Mouse (Mus musculus): Measurements from ENCODE around the gene Ptpn21. TPM values are rescaled to one million over a fixed set of nuclear protein-coding genes. Genes with fewer than 3 reads are reported as not detected.
A peak's percentile ranks its signal among the peaks of the same experiment; 100 is the strongest.

The Ptpn21 gene
- polyA plus RNA-seq (2015; fragmentation: Nextera tagmentation; extraction: Ambion mirVana): 4.3 and 4.7 TPM in 2 replicates

- Histone ChIP-seq H3K4me1 (replicated peaks) (peaks cover 36% of the 10 kb centered on the region), H3K9ac (peak within 1 kb of the TSS; percentile 87), H3K27me3 (peaks cover 36% of the 10 kb centered on the region), H3K9me3 (no peaks in the 10 kb centered on the region), H3K4me3 (peak within 1 kb of the TSS; percentile 71), H3K36me3 (no peaks in the 10 kb centered on the region), H3K27ac (peak within 1 kb of the TSS; percentile 55; the same call in 1 of the 2 replicates), H3K4me2 (peak within 1 kb of the TSS; percentile 91)
- WGBS: under 1% methylated on average over 75 of the region's 75 CpGs
- ATAC-seq (ENCODE audit: low FRiP score): peak; percentile 50
Observed at GRCm38 (mm10) chr12:98736951-98737800, at the start of gene Ptpn21. Gene Ptpn21 (minus strand): TSS chr12:98737405.

GRCm38 (mm10) chr12:98784251-98784650 is 47.0 kb upstream of the Ptpn21 start:
- H3K4me1 ChIP-seq (replicated peaks): no peaks in the 10 kb centered on the region
- no peak overlapping the region for H3K27ac ChIP-seq
- ATAC-seq (ENCODE audit: low FRiP score): no peak
- H3K4me3 ChIP-seq: no peak overlapping the region
- no peak overlapping the region for H3K9ac ChIP-seq
- no peaks in the 10 kb centered on the region for H3K27me3 ChIP-seq
- H3K36me3 ChIP-seq: peaks cover 72% of the 10 kb centered on the region
- 100% methylated on average over 1 of the region's 1 CpGs for WGBS
- no peak overlapping the region for H3K4me2 ChIP-seq
- H3K9me3 ChIP-seq: no peaks in the 10 kb centered on the region

- no peak overlapping the region for H3K9ac ChIP-seq
- H3K4me3 ChIP-seq: no peak overlapping the region
- H3K9me3 ChIP-seq: no peaks in the 10 kb centered on the region
- no peak overlapping the region for H3K27ac ChIP-seq
- 84% methylated on average over 4 of the region's 4 CpGs for WGBS
- H3K4me1 ChIP-seq (replicated peaks): no peaks in the 10 kb centered on the region
- peaks cover 84% of the 10 kb centered on the region for H3K36me3 ChIP-seq
- H3K27me3 ChIP-seq: no peaks in the 10 kb centered on the region
- ATAC-seq (ENCODE audit: low FRiP score): no peak
- H3K4me2 ChIP-seq: no peak overlapping the region
Observed at GRCm38 (mm10) chr12:98779148-98779547, 41.9 kb upstream of the Ptpn21 start.

- WGBS: 80% methylated on average over 3 of the region's 3 CpGs
- no peaks in the 10 kb centered on the region for H3K27me3 ChIP-seq
- no peak overlapping the region for H3K4me2 ChIP-seq
- no peak overlapping the region for H3K4me3 ChIP-seq
- no peaks in the 10 kb centered on the region for H3K9me3 ChIP-seq
- H3K27ac ChIP-seq: no peak overlapping the region
- ATAC-seq (ENCODE audit: low FRiP score): no peak
- no peak overlapping the region for H3K9ac ChIP-seq
- H3K4me1 ChIP-seq (replicated peaks): no peaks in the 10 kb centered on the region
- H3K36me3 ChIP-seq: peaks cover 83% of the 10 kb centered on the region
Observed at GRCm38 (mm10) chr12:98777509-98777908, 40.3 kb upstream of the Ptpn21 start.

GRCm38 (mm10) chr12:98766241-98766640 is 29.0 kb upstream of the Ptpn21 start:
- Histone ChIP-seq H3K9ac (no peak overlapping the region), H3K4me3 (no peak overlapping the region), H3K27me3 (no peaks in the 10 kb centered on the region), H3K9me3 (no peaks in the 10 kb centered on the region), H3K27ac (no peak overlapping the region), H3K36me3 (peaks cover 83% of the 10 kb centered on the region), H3K4me1 (replicated peaks) (no peaks in the 10 kb centered on the region), H3K4me2 (no peak overlapping the region)
- WGBS: 94% methylated on average over 2 of the region's 2 CpGs
- no peak for ATAC-seq (ENCODE audit: low FRiP score)

GRCm38 (mm10) chr12:98759700-98760099 is 22.5 kb upstream of the Ptpn21 start:
- 93% methylated on average over 6 of the region's 6 CpGs for WGBS
- Histone ChIP-seq H3K36me3 (peaks cover 73% of the 10 kb centered on the region), H3K4me2 (no peak overlapping the region), H3K4me1 (replicated peaks) (no peaks in the 10 kb centered on the region; the same call in 1 of the 2 replicates), H3K9ac (no peak overlapping the region), H3K4me3 (no peak overlapping the region), H3K27ac (no peak overlapping the region), H3K9me3 (no peaks in the 10 kb centered on the region), H3K27me3 (no peaks in the 10 kb centered on the region)
- no peak for ATAC-seq (ENCODE audit: low FRiP score)

- Histone ChIP-seq H3K9ac (no peak overlapping the region), H3K36me3 (peaks cover 62% of the 10 kb centered on the region), H3K9me3 (no peaks in the 10 kb centered on the region), H3K4me1 (replicated peaks) (no peaks in the 10 kb centered on the region; the same call in 1 of the 2 replicates), H3K4me3 (no peak overlapping the region), H3K4me2 (no peak overlapping the region), H3K27me3 (no peaks in the 10 kb centered on the region), H3K27ac (no peak overlapping the region)
- ATAC-seq (ENCODE audit: low FRiP score): no peak
- WGBS: 93% methylated on average over 6 of the region's 6 CpGs
Observed at GRCm38 (mm10) chr12:98757636-98758035, 20.4 kb upstream of the Ptpn21 start.

- WGBS: 2% methylated on average over 14 of the region's 14 CpGs
- Histone ChIP-seq H3K4me1 (replicated peaks) (peaks cover 36% of the 10 kb centered on the region), H3K36me3 (no peaks in the 10 kb centered on the region), H3K4me2 (peak overlapping the region; percentile 72), H3K4me3 (peak overlapping the region; percentile 90), H3K9ac (peak overlapping the region; percentile 92), H3K9me3 (no peaks in the 10 kb centered on the region), H3K27ac (peak overlapping the region; percentile 96), H3K27me3 (no peaks in the 10 kb centered on the region)
- peak; percentile 58 for ATAC-seq (ENCODE audit: low FRiP score)
Observed at GRCm38 (mm10) chr12:98747380-98747753, 10.2 kb upstream of the Ptpn21 start.

GRCm38 (mm10) chr12:98746746-98747379 is 9.7 kb upstream of the Ptpn21 start, which contains the start of gene Zc3h14:
Gene Zc3h14 (plus strand): TSS chr12:98746964.
- Histone ChIP-seq H3K27me3 (no peaks in the 10 kb centered on the region), H3K4me2 (peak within 1 kb of the TSS; percentile 72), H3K9me3 (no peaks in the 10 kb centered on the region), H3K4me1 (replicated peaks) (peaks cover 34% of the 10 kb centered on the region), H3K36me3 (no peaks in the 10 kb centered on the region), H3K9ac (peak within 1 kb of the TSS; percentile 92), H3K27ac (peak within 1 kb of the TSS; percentile 96), H3K4me3 (peak within 1 kb of the TSS; percentile 90)
- under 1% methylated on average over 64 of the region's 87 CpGs for WGBS
- peak; percentile 91 for ATAC-seq (ENCODE audit: low FRiP score)

- Histone ChIP-seq H3K9me3 (no peaks in the 10 kb centered on the region), H3K4me1 (replicated peaks) (peaks cover 31% of the 10 kb centered on the region), H3K36me3 (no peaks in the 10 kb centered on the region), H3K4me3 (no peak overlapping the region), H3K27ac (no peak overlapping the region), H3K4me2 (no peak overlapping the region), H3K9ac (no peak overlapping the region), H3K27me3 (no peaks in the 10 kb centered on the region)
- WGBS: 12% methylated on average over 2 of the region's 2 CpGs
- ATAC-seq (ENCODE audit: low FRiP score): peak; percentile 40; the same call in 1 of the 2 replicates
Observed at GRCm38 (mm10) chr12:98746131-98746530, 8.9 kb upstream of the Ptpn21 start.

GRCm38 (mm10) chr12:98745626-98746025 is 8.4 kb upstream of the Ptpn21 start:
- Histone ChIP-seq H3K4me3 (no peak overlapping the region), H3K4me2 (no peak overlapping the region), H3K27ac (no peak overlapping the region), H3K9ac (no peak overlapping the region), H3K27me3 (no peaks in the 10 kb centered on the region), H3K4me1 (replicated peaks) (peaks cover 27% of the 10 kb centered on the region), H3K36me3 (no peaks in the 10 kb centered on the region), H3K9me3 (no peaks in the 10 kb centered on the region)
- WGBS: 72% methylated on average over 4 of the region's 4 CpGs
- no peak for ATAC-seq (ENCODE audit: low FRiP score)

GRCm38 (mm10) chr12:98741011-98741501 is 3.9 kb upstream of the Ptpn21 start:
- 59% methylated on average over 3 of the region's 3 CpGs for WGBS
- Histone ChIP-seq H3K4me2 (no peak overlapping the region), H3K9ac (no peak overlapping the region), H3K27me3 (peaks cover 34% of the 10 kb centered on the region), H3K9me3 (no peaks in the 10 kb centered on the region), H3K4me1 (replicated peaks) (peaks cover 13% of the 10 kb centered on the region), H3K36me3 (no peaks in the 10 kb centered on the region), H3K4me3 (no peak overlapping the region), H3K27ac (no peak overlapping the region)
- peak; percentile 62; the same call in 1 of the 2 replicates for ATAC-seq (ENCODE audit: low FRiP score)

Data from hindbrain, embryonic 13.5 days (tissue).